Mouse (Mus musculus) MN1 (cell line): ENCODE measurements around the gene Kcnk10.

ENCODE experiments used
- DNase-seq: peaks from one replicate; pipeline ENCODE4 v3.0.0-alpha.2; 2016; ENCODE audit warnings: low spot score

Kcnk10 gene

DNA sequence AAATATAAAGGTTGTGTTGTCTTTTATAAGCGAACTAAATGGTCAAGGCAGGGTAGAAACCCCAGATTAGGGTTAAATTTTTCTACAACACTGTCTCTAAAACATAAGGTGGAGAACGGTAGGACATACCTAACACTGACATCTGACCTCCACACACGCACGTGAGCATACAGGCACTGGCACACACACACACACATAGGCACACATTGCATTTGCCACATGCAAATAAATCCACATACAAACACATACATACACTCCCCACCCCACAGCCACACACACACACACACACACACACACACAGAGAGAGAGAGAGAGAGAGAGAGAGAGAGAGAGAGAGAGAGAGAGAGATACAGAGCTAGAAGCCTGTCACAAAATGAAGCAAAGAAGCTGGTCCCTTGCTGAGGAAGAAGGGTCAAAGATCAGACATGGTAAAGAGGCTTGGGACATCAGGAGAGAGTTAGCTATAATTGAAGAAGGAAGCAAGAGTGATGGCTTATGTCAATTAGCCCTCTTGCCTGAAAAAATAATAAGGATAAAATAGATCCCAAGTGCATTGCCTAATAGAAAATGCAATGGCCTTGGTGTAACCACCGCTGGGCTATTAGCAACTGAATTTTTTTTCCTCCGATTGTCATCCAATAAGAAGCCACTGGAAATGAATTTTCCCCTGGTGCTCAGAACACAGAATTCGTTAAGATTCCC is 58.1 kb downstream of the Kcnk10 start:
- no peak for DNase-seq

DNA sequence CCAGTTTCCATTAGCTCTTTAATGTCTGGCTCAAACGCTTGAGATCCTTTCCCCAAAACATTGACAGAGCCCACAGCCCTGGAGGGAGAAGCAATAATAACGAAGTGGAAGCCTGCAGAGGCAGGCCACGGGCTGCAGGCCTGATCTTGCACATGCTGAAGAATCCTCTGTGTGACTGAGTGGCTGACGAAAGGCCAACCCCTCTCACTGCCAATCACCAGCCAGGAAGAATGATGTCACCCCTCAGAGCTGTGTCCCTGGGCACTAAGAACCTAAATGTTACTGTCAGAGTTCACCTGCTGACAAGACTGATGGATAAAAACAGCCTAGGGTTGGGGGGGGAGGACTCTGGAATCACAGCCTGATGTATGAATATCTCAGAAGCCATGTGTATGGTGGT is 72.5 kb downstream of the Kcnk10 start:
- DNase-seq: no peak

DNA sequence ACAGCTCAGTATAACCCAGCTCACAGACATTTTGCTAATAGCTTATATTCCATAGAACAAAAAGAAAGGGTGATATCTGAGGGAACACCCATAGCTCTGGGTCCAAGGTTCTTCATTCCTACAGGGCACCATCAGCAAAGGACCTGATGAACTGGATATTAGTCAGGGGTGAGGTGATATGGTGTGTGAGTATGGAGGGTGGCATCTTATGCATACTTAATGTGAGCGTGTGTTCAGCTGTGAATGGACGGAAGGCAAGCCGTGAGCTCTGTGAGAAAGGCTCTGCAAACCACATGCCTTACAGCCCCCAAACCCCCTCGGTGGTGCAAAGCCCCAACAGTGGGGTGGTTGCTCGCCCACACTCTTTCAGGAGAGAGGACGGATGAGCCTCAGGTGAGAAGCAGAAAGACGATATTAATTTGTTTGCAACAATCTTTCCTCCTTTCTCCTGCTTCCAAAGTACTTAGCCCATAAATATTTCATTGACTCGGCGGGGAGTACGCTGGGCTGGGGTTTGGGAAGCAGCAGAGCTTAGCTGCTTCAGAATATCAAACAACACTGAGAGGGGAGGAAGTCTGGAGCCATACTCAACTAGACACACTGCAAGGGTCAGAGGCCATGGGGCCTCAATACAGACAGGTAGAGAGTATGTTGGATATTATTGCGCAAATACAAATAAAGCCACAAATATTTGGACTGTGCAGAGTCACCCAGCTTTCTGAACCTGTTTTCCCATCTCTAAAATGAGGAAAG is 76.4 kb downstream of the Kcnk10 start:
- DNase-seq: no peak

DNA sequence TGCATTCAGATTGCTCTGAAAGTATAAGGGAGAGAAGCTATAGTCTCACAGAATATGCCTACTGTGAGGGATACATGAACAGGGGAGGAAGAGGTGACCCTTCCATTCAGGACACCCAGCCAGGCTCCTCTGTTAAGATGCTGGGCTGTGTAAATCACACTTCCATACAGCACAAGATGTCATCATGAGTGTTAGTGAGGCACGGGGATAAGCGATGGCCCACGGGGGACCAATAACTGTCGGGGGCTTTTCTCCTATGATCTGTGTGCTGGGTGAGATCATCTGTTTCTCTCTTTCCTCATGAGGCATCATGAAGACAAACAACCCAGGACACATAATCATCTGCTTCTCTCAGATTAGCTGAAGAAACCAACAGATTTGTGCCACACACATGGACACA is 77.1 kb downstream of the Kcnk10 start:
- DNase-seq: no peak

DNA sequence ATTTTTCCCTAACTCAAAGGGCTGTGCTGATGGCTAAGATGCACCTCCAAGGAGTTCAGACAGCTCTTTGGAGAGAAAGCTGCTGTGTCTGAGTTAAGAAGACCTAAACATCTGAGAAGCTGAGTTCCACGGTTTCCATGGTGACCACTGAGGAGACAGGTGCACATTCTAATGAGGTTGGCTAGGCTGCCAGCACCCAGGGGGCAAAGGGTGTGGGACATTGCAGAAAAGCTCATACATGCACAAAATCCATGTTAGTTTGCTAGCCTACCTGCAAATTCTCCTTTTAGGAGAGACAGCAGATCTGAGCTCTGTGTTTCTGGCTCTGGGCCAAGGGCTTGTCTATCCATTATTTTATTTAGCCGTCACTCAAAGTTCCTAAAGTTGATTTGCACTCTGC is 96.7 kb downstream of the Kcnk10 start:
- no peak for DNase-seq

DNA sequence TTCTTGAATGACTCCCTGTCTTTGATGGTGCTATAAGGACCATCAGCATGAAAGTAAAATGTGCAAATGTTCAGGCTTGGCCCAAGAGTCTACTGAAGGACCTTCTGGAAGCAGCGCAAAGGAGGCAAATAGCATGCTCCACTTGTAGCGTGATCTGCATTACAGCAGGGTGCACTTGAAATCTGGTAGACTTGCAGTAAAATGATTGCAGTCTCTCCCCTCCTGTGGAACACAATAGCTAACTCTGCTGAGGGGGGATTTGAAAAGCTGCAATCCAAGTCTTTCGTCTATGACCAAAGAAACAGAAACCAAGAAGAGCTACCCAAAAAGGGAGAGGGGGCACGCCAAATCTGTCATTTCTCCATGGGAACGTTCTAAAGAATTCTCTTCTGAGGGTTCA is 97.1 kb downstream of the Kcnk10 start:
- no peak for DNase-seq

DNA sequence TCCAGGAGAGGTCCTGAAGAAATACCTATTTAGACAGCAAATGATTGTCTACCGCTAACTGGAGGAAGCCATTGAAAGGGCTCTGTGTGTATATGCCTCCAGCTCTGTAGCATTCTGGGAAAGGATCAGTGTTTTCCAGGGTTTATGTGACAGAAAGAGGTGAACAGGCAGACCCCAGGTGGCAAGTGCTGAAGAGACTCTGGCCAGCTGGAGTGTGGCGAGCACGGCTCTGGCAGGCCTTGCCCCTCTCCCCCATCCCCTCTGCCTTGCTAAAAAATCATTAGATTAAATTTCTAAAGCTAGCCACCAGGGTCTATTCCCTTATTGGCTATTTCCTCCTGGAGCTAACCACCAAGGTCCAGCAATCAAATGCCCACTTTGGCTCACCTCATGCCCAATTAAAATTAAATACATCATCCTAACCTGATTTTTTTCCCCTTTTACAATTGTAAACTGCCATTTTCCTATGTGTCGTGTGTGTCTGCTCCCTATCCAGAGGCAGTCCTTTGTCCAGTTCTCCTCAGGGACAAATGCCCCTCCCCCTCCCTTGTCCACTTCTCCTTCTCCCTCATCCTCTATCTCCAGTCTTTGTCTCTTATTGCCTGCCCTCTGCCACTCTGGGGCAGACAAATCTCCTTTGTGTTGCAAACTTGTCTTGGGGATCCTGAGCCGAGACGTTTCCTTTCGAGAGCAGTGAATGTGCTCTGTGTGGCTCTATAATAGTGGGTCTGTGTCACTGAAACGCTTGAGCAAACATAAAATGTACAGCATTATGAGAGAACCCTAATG is 100.2 kb downstream of the Kcnk10 start:
- no peak for DNase-seq

DNA sequence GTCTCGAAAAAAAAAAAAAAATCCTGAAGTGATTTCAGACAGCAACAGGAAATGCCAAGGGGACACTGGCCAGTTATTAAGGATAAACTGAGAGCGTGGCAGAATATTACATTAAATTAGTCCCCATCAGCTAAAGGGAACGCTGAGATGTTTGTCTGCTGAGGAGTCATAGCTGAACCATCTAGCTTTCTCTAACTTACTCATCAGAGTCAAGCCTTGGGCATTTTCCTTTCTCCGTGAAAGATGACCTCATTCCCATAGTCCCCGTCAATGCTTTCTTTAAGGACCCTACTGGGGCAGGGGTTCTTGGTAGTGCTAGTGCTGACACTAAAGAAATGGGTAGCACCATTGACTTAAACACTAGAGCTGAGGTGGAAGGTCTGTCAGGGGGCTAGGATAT is 106.9 kb downstream of the Kcnk10 start:
- DNase-seq: no peak

DNA sequence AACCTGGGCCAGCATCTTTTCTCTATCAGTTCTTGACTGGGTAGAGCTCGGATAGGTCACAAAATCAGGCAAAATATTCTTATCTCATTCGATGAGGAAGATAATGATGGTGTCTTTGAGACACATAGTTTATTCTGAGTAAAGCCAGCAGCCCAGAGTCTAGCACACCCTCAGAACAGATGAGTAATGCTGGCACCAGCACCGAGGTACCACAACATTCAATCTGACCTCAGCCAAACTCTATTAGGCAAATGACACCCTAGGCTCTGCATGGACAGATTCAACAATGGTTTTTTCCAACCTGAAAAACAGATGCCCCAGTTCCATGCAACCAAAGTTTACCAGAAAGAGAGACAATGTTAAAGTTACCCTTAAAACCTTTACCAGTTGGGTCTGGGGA is 108.0 kb downstream of the Kcnk10 start:
- no peak for DNase-seq

DNA sequence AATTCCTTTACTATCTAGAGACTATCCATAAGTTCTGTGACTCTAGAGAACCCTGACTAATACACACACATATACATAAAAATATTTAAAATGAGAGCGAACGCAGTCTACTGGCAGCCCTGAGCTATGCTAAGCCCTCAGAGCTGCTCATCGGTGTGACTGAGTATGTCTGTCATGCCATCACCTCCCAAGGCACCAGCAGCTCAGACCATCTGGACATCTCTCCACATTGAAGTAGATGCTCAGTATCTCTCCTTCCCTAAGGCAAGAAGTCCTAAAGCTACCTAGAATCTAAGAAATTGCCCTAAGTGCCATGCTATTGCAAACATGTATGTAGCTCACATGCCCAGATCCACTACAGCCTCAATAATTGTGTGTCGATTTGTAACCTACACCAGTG is 110.3 kb downstream of the Kcnk10 start:
- DNase-seq: no peak

DNA sequence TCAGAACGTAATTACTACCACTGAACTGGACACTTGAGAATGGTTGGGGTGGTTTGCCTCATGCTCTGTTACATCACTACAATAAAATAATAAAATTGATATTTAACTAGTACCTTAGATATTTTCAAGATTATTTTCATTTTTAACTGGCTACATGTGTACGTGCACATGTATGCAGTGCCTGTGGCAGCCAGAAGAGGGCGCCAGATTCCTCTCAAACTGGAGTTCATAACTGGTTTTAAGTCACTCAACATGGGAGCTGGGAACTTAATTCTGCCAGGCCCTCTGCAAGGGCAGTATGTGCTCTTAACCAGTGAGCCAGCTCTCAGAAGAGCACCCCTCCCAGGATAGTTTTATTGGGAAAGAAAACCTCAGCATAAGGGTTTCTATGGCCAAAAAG is 118.2 kb downstream of the Kcnk10 start:
- DNase-seq: no peak

DNA sequence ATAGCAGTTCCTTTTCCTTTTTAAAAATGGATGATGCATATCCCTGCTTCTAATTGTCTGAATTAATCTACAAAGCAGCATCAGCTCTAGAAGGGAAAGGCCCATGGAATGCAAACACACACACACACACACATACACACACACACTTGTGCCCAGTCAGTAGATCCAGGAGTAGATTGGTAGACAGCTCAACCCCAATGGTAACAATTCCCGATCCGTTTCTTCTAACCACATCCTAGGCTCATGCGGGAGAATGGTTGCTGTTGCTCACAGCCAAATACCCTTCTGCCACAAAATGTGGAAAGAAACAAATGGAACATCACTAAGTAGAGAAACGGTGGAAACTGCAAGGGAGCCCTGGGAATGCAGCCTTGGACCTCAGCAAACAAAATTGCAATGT is 119.2 kb downstream of the Kcnk10 start:
- DNase-seq: no peak

DNA sequence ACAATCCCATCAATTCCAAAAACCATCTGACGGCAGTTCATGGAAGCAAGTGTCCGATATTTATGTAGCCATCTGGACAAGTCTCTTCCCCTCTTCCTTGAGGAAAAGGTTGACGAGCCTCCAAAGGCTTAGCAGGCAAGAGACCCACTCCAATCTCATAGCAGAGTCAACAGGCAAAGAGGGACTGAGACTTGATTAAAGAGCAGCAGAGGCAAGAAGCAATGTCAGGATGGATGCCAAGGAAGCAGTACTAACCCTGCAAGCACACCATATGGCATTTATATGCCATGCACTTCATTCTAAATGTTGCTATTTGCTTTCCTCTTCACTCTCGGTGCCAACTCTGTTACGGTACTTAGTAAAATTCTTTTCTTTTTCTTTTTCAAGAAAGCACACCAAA is 119.6 kb downstream of the Kcnk10 start:
- DNase-seq: no peak

DNA sequence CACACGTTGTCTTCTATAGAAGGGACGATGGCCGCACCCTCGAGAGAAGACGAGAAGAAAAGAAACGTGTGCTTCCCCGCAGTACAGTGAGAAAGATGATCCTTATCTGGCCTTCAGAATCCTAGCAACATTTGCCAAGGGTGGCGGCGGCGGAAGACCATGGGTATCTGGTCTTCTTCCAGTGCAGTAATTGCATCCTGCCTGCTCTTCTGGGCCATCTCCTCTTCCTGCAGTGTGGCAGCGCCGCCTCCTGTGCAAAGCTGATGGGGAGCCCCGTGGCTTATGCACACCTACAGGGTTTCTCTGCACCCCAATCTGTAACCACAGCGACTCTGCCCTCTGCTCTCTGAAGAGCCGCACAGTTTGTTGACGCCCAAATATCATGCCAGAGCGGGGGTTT is 124.9 kb downstream of the Kcnk10 start:
- DNase-seq: no peak

DNA sequence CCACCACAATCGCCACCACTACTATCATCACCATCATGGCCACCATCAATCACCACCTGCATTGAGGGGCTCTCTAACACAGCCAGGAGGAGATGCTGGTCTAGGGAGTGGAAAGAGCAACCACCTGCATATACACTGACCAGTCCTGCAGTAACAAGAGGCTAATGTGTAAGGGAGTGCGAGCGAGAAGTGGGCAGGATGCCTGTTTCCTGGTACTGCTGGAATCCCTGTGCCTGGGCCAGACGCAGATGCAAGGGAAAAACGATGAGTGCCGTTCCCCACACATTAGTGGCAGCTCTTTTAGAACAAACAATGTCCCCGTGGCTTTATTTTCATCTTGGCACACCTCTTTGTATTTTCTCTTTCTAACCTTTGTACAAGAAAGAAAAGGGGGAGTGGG is 125.5 kb downstream of the Kcnk10 start:
- DNase-seq: no peak

DNA sequence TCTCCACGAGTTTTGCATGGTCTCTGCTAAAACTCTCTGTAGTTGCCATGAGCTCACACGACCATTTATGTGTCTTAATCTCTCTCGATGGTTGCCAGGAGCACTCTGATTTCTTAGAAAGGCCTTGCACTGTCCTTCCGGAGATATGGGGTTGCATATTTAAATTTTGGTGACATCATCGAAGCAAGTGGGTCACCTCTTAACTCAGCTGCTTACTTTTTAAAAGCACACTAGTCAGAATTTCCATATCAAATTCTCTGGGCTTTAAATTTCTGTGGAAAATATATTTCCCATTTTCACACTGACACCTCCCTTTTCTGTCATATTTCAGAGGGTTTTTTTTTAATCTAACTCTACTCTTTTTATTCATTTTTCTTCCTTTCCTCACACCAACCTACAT is 132.5 kb downstream of the Kcnk10 start:
- no peak for DNase-seq

DNA sequence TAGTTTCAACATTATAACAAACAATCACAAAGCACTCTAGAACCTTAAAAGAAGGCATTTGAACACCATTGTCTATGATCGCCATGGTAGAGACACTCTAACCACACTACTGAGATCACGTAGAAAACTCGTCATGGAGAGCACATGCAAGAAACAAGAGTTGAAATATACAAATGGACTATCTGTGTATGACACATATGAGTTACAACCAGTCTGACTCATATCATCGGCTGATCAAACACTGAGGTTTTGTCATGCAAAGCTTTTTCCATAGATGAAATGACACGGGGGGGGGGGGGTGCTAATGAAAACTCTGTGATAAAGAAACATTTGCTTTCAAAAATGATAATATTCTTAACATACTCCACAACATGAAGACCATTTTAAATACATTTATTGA is 133.2 kb downstream of the Kcnk10 start:
- DNase-seq: no peak

DNA sequence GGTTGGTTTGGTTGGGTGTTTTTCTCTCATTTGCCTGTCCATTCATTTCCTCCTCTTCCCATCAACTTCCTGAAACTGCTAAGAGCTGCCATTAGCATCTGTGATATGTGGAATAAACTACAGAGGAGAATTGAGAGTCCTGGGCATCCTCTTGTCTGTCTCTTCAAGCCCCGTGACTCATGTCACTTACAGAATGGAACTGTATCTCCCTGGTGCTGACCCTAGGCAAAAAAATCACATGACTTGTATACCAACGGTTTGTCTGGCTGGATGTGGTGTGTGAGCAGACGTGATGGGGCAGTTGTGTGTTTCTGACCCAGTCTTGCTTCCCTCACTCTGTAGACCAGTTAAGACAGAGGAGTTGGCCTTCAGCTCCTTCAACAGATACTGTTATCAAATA is 134.4 kb downstream of the Kcnk10 start:
- DNase-seq: no peak

DNA sequence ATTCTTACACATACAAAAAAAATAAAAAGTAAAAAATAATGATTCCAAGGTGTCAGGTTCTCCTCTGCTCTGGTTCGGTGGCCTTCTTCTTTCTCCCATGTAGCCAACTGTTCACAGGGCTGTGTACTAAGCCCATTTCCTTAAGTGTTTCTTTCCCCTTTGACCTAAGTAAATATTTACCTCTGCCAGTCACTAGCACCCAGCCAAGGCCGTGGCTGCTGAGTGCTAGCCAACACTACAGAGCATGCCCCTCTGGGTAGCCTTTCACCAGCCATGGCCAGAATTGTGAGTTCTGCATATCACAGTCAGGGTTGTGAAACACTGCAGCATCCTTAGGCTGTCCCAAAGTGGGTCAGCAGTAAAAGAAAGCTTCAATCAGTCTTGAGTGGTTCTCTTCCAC is 140.0 kb downstream of the Kcnk10 start:
- no peak for DNase-seq

DNA sequence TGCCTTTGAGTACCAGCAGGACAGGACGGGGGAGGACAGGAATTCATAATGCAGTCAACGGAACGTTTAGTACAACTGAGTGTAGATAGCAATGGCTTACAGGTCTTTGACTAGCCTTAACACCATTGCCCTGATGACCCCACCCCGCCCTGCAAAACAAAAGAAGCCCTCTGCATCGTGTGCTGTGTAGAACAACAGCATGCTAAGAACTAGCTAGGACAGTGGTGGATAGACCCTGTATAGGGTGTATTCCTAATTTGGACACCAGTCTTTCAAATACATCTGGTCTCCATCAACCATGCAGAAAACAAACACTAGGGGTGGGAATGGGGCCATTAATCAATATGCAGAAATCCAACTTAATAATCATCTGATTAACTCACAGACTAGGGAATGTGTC is 147.4 kb downstream of the Kcnk10 start:
- no peak for DNase-seq

DNA sequence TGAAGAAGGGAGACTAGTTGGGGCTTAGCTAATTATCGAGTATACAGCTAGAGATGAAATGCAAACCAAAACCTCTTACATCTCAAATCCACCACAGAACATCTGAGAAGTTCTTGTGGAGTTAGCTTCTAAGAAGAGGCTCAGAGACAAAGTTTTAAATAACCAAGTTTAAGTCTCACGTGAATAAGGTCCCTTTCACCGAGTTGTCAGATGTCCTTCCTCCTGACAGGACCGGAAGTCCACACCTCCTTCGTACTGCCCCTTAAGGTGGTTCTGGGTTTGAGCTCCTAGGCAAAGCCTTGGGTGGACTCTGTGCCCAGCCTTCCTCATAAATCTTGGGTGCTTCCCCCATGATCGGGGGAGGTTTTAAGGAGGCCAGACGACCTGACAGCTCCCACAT is 156.8 kb downstream of the Kcnk10 start:
- DNase-seq: no peak

DNA sequence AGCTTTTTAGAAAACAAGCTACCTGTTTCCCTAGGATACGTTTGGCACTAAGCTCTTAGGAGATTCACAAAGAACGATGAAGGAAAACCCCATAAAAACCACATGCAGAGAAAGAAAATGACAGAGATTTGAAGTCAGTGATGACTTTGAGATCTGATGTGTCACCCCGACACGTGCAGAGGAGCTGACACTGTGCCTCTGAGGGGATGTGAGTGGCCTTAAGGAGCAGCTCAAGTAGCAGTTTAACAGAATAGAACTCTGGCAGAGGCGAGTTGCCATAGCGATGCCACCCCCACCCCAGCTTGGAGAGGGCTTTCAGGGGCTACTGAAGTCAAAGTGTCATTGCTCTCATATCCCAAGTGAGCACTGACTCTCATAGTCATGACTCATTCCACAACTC is 158.3 kb downstream of the Kcnk10 start:
- no peak for DNase-seq

DNA sequence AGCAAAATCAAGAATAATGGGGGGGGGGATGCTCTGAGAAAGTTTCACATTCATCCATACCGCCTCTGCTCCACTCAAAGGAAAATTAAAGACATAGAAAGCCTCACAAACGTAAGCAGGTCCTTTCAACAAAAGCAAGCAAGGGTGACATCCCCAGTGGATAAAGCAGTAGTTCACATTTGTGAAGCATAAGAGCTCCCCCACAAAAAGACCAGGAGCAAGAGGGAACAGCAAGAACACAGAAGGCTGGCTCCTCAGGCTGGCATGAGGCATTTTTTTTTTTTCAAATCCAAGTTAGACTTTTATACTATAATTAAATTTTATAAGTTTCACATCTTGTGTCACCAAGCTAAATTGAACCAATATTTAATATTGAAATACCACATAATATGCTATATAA is 168.5 kb downstream of the Kcnk10 start:
- no peak for DNase-seq
